18 mouse cellular contexts compared by ENCODE assay signal in the genomic region with DNA sequence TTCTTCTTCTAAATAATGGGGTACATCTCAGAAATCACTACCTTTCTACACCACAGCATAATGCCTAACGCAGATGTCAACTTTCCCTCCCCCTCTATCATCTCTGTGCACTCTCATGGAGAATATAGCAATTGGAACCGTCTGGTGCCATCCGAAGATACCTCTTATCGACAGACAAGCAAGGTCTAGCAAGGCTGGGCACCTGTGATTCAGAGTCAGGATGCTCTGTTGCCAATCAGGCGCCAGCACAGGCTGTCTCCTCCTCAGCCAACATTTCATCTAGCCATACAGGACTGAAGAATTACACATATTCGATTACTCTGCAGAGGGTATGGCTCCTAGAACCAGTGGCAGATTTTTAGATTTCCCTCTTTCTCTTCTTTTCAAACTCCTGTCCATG.
DNase-seq lines count a peak whose midpoint lies in the region; ATAC-seq lines count a peak whose summit lies in the region.
"Had no signal": no experiment of that assay in that cellular context is flagged by ENCODE, and none has a peak within 500 bp of the region (broad histone marks: within the 10 kb centered on the region; RNA-seq: fewer than 3 reads in every experiment).

No protein-coding gene starts in this region.

- ATAC-seq in forebrain, embryonic 14.5 days, result no peak
- no peak for ATAC-seq in hindbrain, embryonic 13.5 days (ENCODE audit: low FRiP score)
- ATAC-seq in neural tube, embryonic 13.5 days (ENCODE audit: low read depth), result no peak
- ATAC-seq in neural tube, embryonic 15.5 days (ENCODE audit: low FRiP score), result no peak
- ATAC-seq in midbrain, embryonic 16.5 days, result 0 out of 2 replicates have a peak, but pooled peaks have one; percentile 9
- ATAC-seq: intestine, embryonic 15.5 days had no signal

- H3K4me2 ChIP-seq in forebrain, embryonic 14.5 days (ENCODE audit: low read length), result no peak overlapping the region
- no peak overlapping the region for H3K4me2 ChIP-seq in hindbrain, embryonic 13.5 days
- no peak overlapping the region for H3K4me2 ChIP-seq in neural tube, embryonic 13.5 days
- no peak overlapping the region for H3K4me2 ChIP-seq in neural tube, embryonic 15.5 days
- no peak overlapping the region for H3K4me2 ChIP-seq in midbrain, embryonic 16.5 days (ENCODE audit: low read length)
- H3K4me2 ChIP-seq: embryonic facial prominence, embryonic 13.5 days; intestine, embryonic 15.5 days had no signal

- H3K4me1 ChIP-seq in forebrain, embryonic 14.5 days (ENCODE audit: control insufficient read depth, insufficient read depth, low read length), result peaks cover 17% of the 10 kb centered on the region
- H3K4me1 ChIP-seq in forebrain, embryonic 10.5 days, result peaks cover 5% of the 10 kb centered on the region; the same call in 1 of the 2 replicates
- peaks cover 21% of the 10 kb centered on the region for H3K4me1 ChIP-seq in hindbrain, embryonic 13.5 days (replicated peaks)
- H3K4me1 ChIP-seq in hindbrain, embryonic 10.5 days (replicated peaks), result no peaks in the 10 kb centered on the region; the same call in 1 of the 2 replicates
- peaks cover 11% of the 10 kb centered on the region; the same call in 1 of the 2 replicates for H3K4me1 ChIP-seq in neural tube, embryonic 13.5 days (replicated peaks)
- peaks cover 17% of the 10 kb centered on the region for H3K4me1 ChIP-seq in neural tube, embryonic 15.5 days
- peaks cover 9% of the 10 kb centered on the region for H3K4me1 ChIP-seq in midbrain, embryonic 16.5 days (ENCODE audit: control insufficient read depth, insufficient read depth, low read length)
- H3K4me1 ChIP-seq: intestine, embryonic 15.5 days had no signal

- no peak for DNase-seq in forebrain, embryonic 14.5 days (ENCODE audit: low spot score)
- DNase-seq in forebrain, embryonic 10.5 days (ENCODE audit: extremely low spot score, low spot score), result no peak
- no peak for DNase-seq in hindbrain, embryonic 10.5 days (ENCODE audit: low spot score)
- DNase-seq in layer of hippocampus, adult 8-10 months (ENCODE audit: low spot score in 2 of 2), result no peak
- DNase-seq: adrenal gland, adult 2 months; adrenal gland, postnatal 25 days; gastrocnemius, postnatal 10 days; heart, adult 18-20 months; heart, postnatal 10 days; heart, postnatal 4 days; kidney, adult 18-20 months had no signal

- no peaks in the 10 kb centered on the region for H3K9me3 ChIP-seq in forebrain, embryonic 14.5 days (replicated peaks; ENCODE audit: control insufficient read depth, low read length)
- H3K9me3 ChIP-seq in forebrain, embryonic 10.5 days, result no peaks in the 10 kb centered on the region
- no peaks in the 10 kb centered on the region for H3K9me3 ChIP-seq in hindbrain, embryonic 13.5 days
- H3K9me3 ChIP-seq in hindbrain, embryonic 10.5 days, result no peaks in the 10 kb centered on the region
- no peaks in the 10 kb centered on the region for H3K9me3 ChIP-seq in neural tube, embryonic 13.5 days
- no peaks in the 10 kb centered on the region for H3K9me3 ChIP-seq in neural tube, embryonic 15.5 days (replicated peaks)
- H3K9me3 ChIP-seq in midbrain, embryonic 16.5 days (replicated peaks; ENCODE audit: control insufficient read depth, low read length, poor library complexity, severe bottlenecking), result no peaks in the 10 kb centered on the region
- H3K9me3 ChIP-seq: embryonic facial prominence, embryonic 13.5 days; heart, embryonic 10.5 days; intestine, embryonic 15.5 days had no signal

- H3K9ac ChIP-seq in forebrain, embryonic 14.5 days (ENCODE audit: low read length), result no peak overlapping the region
- no peak overlapping the region for H3K9ac ChIP-seq in hindbrain, embryonic 13.5 days
- H3K9ac ChIP-seq in neural tube, embryonic 13.5 days, result no peak overlapping the region
- no peak overlapping the region for H3K9ac ChIP-seq in neural tube, embryonic 15.5 days (replicated peaks)
- no peak overlapping the region for H3K9ac ChIP-seq in midbrain, embryonic 16.5 days (ENCODE audit: low read depth, low read length)
- H3K9ac ChIP-seq: embryonic facial prominence, embryonic 13.5 days; intestine, embryonic 15.5 days had no signal

- H3K36me3 ChIP-seq in forebrain, embryonic 14.5 days (ENCODE audit: control insufficient read depth, insufficient read depth, low read length), result no peaks in the 10 kb centered on the region
- no peaks in the 10 kb centered on the region for H3K36me3 ChIP-seq in forebrain, embryonic 10.5 days (replicated peaks)
- no peaks in the 10 kb centered on the region for H3K36me3 ChIP-seq in hindbrain, embryonic 13.5 days
- H3K36me3 ChIP-seq in hindbrain, embryonic 10.5 days, result no peaks in the 10 kb centered on the region
- no peaks in the 10 kb centered on the region for H3K36me3 ChIP-seq in neural tube, embryonic 13.5 days
- H3K36me3 ChIP-seq in neural tube, embryonic 15.5 days, result no peaks in the 10 kb centered on the region
- H3K36me3 ChIP-seq in midbrain, embryonic 16.5 days (ENCODE audit: control insufficient read depth, insufficient read depth, low read length), result no peaks in the 10 kb centered on the region
- H3K36me3 ChIP-seq: embryonic facial prominence, embryonic 13.5 days; heart, embryonic 10.5 days; intestine, embryonic 15.5 days had no signal

- H3K27me3 ChIP-seq in forebrain, embryonic 14.5 days (replicated peaks; ENCODE audit: control insufficient read depth, insufficient read depth, low read length), result no peaks in the 10 kb centered on the region
- H3K27me3 ChIP-seq in forebrain, embryonic 10.5 days (ENCODE audit: poor library complexity, severe bottlenecking), result no peaks in the 10 kb centered on the region
- peaks cover 4% of the 10 kb centered on the region; the same call in 1 of the 2 replicates for H3K27me3 ChIP-seq in hindbrain, embryonic 13.5 days
- no peaks in the 10 kb centered on the region for H3K27me3 ChIP-seq in hindbrain, embryonic 10.5 days (ENCODE audit: insufficient read depth, poor library complexity, severe bottlenecking)
- no peaks in the 10 kb centered on the region for H3K27me3 ChIP-seq in neural tube, embryonic 13.5 days
- no peaks in the 10 kb centered on the region for H3K27me3 ChIP-seq in neural tube, embryonic 15.5 days (replicated peaks)
- H3K27me3 ChIP-seq in midbrain, embryonic 16.5 days (ENCODE audit: control insufficient read depth, insufficient read depth, low read depth, low read length), result no peaks in the 10 kb centered on the region
- H3K27me3 ChIP-seq: embryonic facial prominence, embryonic 13.5 days; intestine, embryonic 15.5 days had no signal

- WGBS in forebrain, embryonic 14.5 days, result 76% methylated on average over 6 of the region's 6 CpGs
- 95% methylated on average over 6 of the region's 6 CpGs for WGBS in forebrain, embryonic 10.5 days
- WGBS in hindbrain, embryonic 13.5 days, result 93% methylated on average over 6 of the region's 6 CpGs
- WGBS in hindbrain, embryonic 10.5 days, result 93% methylated on average over 6 of the region's 6 CpGs
- 94% methylated on average over 6 of the region's 6 CpGs for WGBS in neural tube, embryonic 13.5 days
- 96% methylated on average over 6 of the region's 6 CpGs for WGBS in neural tube, embryonic 15.5 days
- WGBS in midbrain, embryonic 16.5 days, result 77% methylated on average over 6 of the region's 6 CpGs

- H3K27ac ChIP-seq in forebrain, embryonic 14.5 days (ENCODE audit: low read depth, low read length), result peak overlapping the region; percentile 16
- no peak overlapping the region for H3K27ac ChIP-seq in forebrain, embryonic 10.5 days
- H3K27ac ChIP-seq in hindbrain, embryonic 13.5 days, result peak overlapping the region; percentile 44; the same call in 1 of the 2 replicates
- H3K27ac ChIP-seq in hindbrain, embryonic 10.5 days, result no peak overlapping the region
- H3K27ac ChIP-seq in neural tube, embryonic 13.5 days (replicated peaks), result 0 out of 2 replicates have a peak overlapping the region, but pooled peaks have one; percentile 13
- H3K27ac ChIP-seq in neural tube, embryonic 15.5 days (replicated peaks), result no peak overlapping the region
- peak overlapping the region; percentile 29; the same call in 1 of the 2 replicates for H3K27ac ChIP-seq in midbrain, embryonic 16.5 days (ENCODE audit: low read length)
- H3K27ac ChIP-seq: embryonic facial prominence, embryonic 13.5 days; heart, embryonic 10.5 days; intestine, embryonic 15.5 days had no signal

- no peak overlapping the region for H3K4me3 ChIP-seq in forebrain, embryonic 14.5 days (ENCODE audit: low read depth, low read length)
- no peak overlapping the region for H3K4me3 ChIP-seq in forebrain, embryonic 10.5 days
- H3K4me3 ChIP-seq in hindbrain, embryonic 13.5 days, result no peak overlapping the region
- H3K4me3 ChIP-seq in hindbrain, embryonic 10.5 days, result no peak overlapping the region
- H3K4me3 ChIP-seq in neural tube, embryonic 13.5 days, result no peak overlapping the region
- H3K4me3 ChIP-seq in neural tube, embryonic 15.5 days (replicated peaks), result no peak overlapping the region
- H3K4me3 ChIP-seq in midbrain, embryonic 16.5 days (ENCODE audit: low read depth, low read length), result no peak overlapping the region
- H3K4me3 ChIP-seq: embryonic facial prominence, embryonic 13.5 days; heart, embryonic 10.5 days; intestine, embryonic 15.5 days had no signal

Comparison
In these comparisons a context has a peak if more than half of its experiments do, and no peak if none do; other contexts are left out.
1. H3K27ac ChIP-seq: peak in forebrain, embryonic 14.5 days (single experiment), hindbrain, embryonic 13.5 days (single experiment), neural tube, embryonic 13.5 days (single experiment) and midbrain, embryonic 16.5 days (single experiment); none in forebrain, embryonic 10.5 days (single experiment), hindbrain, embryonic 10.5 days (single experiment) and neural tube, embryonic 15.5 days (single experiment).